Mouse (Mus musculus): Measurements from ENCODE around the gene Actn2.

Gene Actn2

DNA sequence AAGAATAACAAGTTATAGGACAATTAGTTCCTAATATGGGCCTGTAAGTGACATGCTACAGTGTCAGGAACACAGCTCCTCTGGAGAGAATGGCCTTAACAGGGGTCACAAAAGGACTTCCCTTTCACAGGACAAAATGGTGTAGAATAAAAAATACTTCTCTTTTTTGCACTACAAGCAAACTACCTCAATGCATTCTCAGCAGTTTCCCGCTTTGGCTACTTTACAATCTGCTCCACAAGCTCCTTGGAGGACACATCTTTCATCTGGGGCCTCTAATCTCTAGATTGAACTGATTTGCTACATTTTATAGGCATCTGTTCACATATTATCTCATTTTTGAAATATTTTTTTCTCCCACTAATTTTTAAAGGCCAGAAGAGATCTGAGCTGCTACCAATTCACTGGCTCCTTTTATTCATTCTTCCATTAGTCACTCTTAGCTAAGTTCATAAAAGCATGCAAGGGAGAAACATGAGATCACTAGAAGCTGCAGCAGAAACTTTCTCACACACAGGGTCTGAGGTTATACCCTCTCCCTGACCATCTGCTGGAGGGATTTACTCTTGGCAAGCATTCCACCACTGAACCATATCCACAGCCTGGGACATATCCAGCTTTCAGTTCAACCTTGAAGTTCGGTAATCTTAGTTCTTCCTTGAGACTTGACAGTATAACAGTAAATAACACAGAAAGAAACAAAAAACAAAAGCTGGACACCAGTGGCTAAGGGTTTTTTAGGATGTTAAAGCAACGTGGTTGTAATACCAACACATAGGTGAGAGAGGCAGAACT lies 84.5 kb downstream of the Actn2 start:
- DNase-seq, result no peak

DNA sequence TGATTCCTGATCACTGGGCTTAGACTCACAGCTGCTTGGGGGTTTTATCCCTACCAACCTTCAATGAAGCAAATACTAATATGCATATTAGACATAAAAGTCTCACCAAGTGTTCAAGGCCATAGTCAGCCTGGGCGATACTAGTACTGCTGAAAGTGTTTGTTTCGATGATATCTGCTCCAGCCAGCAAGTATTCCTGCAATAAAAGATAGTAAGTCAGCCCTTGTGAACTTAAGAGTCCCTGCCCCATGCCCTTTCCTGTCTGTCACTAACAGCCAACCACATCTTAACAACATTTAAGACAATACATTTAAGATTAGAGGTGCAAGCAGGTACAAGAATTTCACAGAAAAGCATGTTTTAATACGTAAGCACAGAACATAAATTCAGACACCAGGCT lies 90.1 kb downstream of the Actn2 start:
- no peak for DNase-seq

DNA sequence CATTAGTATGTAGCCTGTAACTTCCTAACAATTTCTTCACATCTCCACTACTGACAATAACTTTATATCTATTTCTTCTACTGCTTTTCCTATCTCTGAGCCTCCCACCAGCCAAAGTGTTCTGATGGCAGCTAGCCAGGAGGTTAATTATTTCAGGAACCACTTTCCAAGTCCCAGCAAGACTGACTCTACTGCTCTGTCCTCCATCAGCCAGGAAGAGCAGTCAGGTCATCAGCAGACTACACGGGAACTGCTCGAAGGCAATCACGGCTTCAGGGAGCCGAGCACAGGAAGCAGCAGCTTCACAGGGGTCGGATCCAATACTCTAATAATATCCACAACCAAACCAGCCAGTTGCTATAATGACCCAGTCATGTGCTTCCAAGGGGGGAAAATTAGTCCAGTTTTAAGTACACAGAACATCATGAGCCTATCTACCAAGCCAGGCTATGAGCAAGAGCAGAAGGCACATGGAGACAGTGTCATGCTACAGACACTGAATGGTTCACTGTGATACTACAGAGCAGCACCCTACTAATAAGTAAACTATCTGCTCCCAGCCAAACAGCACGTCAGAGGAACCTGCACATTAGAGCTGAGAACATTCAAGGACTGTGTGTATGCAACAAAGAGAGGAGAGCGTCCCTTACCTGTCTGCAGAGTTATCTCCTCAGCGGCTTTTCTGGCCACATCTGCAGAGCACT lies 91.2 kb downstream of the Actn2 start:
- DNase-seq, result no peak

DNA sequence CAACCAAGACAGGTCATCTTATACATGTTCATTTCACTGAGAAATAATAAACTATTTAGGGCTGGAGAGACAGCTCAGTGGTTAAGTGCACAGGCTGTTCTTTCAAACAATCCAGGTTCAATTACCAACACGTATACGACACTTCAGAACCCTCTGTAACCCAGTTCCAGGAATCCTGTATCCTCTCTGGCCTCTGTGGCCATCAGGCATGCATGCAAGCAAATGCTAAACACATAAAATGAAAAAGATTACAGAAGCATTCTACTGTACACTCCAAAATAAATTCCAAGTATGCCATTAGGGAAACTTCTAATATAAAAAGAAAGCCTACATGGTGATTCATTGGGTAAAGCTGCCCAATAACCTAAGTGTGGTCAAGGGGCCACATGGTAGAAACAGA lies 94.6 kb downstream of the Actn2 start:
- DNase-seq, result no peak

DNA sequence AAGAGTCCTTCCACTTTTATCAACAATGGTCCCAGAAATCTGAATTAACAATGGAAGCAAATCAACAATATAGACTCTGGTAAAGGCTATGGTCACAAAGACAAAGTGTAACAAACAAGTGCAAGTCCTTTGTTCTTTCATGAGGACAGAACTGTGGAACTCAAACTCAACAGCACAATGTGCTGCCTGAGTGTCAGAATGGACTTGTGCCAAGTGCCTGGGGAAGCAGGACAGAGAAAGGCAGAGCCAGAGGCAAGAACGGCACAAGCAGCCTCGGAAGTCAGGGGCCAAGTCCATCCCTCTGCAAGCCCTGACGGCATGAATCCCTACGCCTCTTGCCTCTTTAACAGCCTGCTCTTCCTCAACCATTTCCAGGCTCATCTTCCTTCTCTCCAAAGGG lies 96.6 kb downstream of the Actn2 start:
- DNase-seq, result no peak

DNA sequence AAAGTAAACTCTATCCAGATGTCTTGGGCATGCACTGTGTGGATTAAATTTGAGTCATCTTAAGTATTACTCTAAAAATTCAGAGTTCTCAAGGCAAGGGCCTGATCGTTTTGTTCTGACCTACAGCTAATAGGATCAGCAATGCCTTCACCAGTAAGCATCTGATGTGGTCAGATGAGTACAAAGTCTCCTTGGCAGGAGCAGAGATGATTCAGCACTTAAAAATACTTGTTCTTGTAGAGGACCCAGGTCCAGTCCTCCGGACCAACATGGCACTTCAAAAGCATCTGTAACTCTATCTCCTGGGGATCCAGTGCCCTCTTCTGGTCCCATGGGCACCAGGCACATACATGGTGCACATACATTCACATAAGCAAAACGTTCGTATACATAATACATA lies 108.4 kb downstream of the Actn2 start:
- no peak for DNase-seq

DNA sequence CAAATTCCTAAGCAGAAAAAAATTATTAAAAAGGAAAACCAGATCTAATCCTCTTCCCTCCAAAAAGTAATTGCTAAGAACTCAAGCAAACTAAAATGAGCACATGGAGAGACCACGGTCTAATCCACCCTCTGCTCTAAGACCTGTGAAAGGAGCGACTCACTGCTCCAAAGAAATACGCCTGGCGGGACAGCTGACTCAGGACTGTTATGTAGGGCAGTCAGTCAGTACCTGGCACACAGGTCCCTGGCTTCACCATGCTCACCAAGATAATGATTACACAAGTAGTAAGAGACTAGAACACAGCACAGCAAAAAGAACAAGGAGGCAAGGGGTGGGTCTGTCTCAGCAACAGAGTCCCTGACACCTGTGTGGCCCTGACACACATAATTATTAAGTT lies 112.3 kb downstream of the Actn2 start:
- DNase-seq, result no peak

DNA sequence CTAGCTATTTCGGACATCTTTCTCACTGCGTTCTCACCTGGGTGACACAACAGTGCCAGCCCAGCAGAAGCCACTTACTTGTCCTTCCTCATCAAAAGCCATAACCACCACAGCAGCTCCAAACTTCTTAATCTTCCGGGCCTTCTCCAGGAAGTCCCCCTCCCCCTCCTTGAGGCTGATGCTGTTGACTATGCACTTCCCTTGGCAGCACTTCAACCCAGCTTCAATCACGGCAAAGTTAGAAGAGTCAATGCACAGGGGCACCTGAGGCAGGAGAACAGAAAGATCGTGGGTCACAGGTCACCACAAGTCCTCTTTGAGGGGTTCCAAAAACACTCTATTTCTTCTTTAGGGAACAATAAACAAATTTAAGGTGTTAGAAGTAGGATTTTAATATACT lies 113.0 kb downstream of the Actn2 start:
- DNase-seq, result no peak

Data from right cerebral cortex, postnatal 14 days (tissue).